Mouse (Mus musculus): ENCODE data around the gene Clrn2.

DNA sequence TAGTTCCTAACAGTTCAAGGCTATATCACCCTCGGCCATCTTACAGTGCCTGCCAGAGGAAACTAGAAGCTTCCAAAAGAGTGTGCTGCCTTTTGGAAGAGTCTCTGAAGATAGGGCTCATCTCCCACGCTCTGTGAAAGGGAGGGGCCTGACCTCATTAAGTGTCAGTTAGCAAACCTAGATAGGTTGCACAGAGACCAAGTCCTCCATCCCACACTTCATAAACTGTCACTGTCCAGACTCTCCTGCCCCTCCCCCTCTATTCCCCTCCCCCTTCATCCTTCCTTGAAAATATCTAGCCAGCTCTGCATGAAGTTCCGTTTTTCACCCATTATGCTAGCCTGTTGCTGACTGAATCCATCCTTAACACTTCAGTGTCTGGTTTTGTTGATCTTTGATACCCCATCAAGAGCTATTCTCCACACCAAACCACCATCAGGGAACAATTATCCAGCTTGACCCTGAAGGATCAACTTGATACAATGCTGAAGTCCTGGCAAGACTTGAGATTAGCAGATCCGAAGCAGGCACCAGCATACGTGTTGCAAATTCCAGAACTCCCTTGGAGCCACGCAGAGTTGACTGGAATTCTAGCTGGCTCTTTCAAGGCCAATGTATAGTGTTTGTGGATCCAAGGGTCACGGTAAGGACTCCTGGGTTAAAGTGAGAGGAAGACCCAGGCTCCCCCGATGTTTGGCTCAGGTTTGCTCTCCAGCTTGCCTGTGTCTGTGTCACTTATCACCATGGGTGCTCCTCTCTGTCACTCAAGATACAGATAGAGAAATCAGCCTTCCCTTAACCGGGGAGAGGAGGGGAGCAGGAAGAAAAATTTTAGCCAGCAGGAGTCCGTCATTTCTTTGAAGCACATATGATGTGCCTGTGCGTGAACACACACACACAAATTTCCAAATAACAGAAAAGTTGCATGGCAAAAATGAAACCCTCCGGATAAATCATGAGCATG lies 31.4 kb upstream of the Clrn2 start:
- no peak for TF ChIP-seq CTCF (IDR thresholded peaks at IDR 0.05; ENCODE audit: low read depth)
- TF ChIP-seq EP300 (IDR thresholded peaks at IDR 0.05; ENCODE audit: low read depth), result no peak

Measured in heart, postnatal 0 days (tissue).